Mouse (Mus musculus): ENCODE measurements around the gene Cldn9. TPM values are rescaled to one million over a fixed set of nuclear protein-coding genes. Genes with fewer than 3 reads are reported as not detected.

Cldn9 gene
- not detected for polyA plus RNA-seq (2014; fragmentation: Illumina TruSeq; extraction: RNeasy Lipid Tissue Mini Kit (QIAGEN cat#74804); ENCODE audit: low read depth, low replicate concordance)

DNA sequence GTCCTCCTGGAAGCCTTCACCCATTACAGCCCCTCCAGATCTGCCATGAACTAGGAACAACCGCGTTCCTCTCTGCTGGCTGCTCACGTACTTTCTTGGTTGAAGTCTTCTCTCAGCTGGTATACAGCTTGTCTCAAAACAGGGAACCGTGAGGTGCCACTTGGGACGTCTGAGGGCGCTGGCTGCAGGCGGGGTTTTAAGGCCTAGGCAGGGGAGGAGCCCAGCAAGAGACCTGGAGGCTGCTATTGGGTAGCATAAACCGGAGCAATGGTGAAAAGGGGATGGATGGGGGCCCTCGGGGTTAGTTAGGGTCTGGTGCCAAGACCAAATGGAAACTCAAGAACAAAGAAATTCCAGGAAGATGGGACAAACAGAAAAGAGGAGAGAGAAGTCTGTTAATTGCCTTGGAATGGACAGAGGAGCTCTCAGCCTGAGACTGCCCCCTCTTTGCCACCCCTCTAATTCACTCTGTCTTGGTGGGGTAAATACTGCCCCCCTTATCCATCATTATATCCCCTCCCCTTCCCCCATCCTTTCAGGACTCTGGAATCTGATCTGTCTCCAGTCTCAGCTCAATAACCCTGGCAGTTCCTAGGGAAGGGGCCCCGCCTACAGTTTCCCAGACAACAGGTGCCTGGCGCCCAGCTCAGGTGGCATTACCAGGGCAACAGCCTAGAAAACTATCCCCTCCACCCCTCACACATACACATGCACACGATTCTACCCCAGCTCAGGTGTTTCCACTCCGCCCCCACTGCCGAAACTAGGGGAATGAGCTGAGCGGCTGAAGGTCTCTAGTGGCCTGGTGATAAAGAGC lies at the start of gene Cldn9:
Gene Cldn9 (minus strand): TSS at position 171 of the 817 bp plus-strand sequence.

DNA sequence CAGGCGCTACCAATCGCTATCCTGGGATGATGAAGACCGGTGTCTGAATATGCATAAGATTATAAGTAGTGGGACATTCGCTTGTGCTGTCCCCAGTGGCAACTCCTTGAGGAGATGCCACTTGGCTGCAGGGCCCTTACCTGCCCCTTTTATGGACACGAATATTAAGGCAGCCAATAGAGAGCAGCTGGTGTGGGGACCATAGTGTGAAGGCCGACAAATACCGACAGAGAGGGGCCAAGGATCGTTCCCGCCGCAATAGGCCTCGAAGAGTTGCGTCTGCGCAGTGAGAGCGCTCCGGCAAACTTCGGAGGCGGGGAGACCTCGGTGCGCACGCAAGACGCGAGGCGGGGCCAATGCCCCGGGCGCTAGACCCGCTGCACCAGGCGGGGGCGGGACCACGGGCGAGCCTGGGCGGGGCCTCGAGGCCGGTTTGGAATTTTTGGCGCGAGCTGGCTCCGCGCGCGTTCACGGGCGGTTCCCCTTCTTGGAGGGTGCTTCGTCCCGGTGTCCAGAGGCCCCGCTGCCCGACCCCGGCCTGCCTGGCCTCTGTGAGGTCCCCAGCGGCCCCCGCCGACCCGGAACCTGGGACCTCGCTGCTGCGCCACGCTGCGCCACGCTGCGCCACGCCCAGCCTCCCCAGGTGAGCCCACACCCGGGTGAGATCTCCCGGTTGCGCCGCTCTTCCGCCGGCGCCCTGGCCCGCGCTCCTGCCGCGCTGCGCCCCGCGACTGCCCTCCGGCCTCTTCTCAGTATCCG lies 42.4 kb upstream of the Cldn9 start, which contains the start of gene Pkmyt1:
Gene Pkmyt1 (plus strand): TSS at position 338 of the 759 bp plus-strand sequence.

DNA sequence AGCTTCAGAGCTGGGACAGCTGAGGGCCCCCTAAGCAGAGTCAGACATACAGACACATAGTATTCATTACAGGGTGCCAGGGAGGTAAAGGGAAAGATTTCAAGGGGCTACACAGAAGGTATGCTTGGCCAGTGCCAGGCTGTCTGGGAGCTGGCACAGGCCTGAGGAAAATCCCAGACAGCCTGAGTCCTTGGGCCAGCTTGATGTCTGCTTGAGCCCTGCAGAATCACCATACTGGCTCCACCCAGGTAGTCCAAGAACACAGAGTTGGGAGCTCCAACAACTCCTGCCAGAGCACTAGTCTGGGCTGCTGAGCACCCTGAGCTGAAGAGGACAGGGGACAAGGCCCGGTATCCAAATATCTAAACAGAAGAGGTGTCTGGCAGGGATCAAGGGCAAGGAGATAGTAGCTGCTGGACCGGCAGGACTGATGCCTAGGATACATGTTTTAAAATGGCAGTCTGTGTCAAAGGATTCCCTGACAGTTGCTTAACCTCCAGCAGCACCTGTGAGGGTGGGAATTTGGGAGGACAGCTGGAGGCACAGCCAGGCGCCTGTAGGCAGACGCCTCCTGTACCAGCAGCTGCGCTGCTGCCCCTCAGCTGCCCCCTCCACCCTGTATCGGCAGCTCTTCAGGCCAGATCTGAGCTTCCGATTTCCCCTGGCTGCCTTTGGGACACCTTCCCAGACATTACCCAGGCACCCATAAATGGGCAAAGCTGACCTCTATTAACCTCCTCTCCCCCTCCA lies 38.7 kb upstream of the Cldn9 start, which contains the start of gene 1520401A03Rik:
Gene 1520401A03Rik (minus strand): TSS at position 408 of the 750 bp plus-strand sequence.

DNA sequence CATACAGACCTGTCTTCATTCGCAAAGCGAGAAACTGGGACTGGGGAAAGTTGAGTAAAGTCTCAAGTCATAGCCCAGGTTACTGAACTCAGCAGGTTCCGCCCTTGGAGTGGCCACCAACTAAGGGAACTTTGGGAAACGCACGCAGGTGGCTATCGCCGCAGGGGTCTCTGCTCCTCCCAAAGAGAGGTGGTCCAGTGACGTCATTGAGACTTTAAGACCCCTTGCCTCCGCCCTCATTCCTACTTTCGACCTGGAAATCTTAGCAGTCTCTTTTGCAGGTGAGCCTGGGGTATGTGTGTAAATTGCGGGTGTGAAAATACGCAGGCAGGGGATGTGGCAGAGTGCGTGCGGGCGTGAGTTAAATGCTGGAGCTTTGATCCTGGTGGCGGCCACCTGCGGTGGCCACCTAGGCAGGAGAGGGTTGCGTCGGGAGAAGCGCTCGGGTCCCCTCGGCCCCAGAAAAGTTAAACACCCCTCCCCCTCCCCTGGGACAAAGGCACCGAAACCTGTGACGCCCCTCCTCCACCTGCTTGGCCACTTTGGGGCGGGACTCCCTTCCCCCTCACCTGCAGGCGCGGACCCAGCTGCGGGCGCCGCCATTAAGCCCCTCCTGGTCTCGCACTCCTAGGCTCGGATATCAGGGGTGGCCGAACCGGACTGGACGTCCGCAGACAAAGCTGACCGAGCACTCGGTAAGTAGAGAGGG lies 4.5 kb downstream of the Cldn9 start, which contains the start of gene Cldn6:
Gene Cldn6 (plus strand): TSS at position 123 of the 709 bp plus-strand sequence.

DNA sequence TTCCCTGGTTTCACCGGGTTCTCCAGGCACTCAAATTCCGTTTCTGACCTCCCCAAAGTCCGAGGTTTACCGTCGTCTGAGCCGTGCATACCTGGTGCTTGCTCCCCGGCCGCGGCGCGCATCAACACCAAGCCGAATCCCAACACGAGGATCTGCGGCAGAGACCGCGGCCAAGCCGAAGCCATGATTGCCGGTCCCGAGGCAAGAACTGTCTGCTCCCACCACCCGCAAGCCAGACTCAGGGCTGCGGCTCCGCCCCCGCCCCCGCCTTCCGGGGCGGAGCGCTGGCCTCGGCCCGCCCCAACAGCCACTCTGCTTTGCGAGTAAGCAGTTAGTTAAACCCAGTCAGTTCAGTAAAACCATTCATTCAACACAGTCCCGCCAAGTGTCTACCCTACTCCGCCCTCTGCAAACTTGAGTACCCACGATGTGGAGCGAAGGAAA lies 6.6 kb downstream of the Cldn9 start, which contains the start of gene Tnfrsf12a:
Gene Tnfrsf12a (minus strand): TSS at position 233 of the 444 bp plus-strand sequence.

DNA sequence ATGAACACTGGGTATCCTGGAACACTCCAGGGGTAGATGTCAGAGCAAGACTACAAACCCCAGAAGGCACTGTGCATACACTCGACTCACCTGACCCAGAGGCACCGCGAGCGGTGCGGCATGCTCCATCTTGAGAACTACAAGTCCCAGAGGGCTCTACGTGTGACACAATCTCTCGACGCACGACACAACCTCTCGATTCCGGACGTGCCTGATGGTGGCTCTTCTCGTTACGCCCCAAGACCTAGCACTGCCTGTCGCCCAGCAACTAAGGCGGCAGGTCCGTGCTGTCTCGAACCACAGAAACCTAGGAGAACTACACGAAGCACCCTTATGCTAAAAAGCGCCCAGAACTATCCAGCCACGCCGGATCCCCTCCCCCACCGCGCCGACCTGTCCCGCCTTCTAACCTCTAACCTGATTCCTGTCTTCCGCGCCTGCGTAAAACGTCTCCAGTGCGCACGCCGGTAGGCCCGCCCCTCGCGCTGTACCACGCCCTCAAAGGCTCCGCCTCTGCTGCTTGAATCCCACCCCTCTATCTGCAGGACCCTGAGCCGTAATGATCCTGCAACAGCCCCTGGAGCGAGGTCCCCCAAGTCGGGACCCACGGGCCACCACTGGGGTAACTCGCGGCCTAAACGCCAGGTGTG lies 10.3 kb downstream of the Cldn9 start, which contains the start of the genes Hcfc1r1 and Thoc6:
Gene Hcfc1r1 (plus strand): TSS at position 173 of the 650 bp plus-strand sequence.
Gene Thoc6 (minus strand): TSS at position 459 of the 650 bp plus-strand sequence.

DNA sequence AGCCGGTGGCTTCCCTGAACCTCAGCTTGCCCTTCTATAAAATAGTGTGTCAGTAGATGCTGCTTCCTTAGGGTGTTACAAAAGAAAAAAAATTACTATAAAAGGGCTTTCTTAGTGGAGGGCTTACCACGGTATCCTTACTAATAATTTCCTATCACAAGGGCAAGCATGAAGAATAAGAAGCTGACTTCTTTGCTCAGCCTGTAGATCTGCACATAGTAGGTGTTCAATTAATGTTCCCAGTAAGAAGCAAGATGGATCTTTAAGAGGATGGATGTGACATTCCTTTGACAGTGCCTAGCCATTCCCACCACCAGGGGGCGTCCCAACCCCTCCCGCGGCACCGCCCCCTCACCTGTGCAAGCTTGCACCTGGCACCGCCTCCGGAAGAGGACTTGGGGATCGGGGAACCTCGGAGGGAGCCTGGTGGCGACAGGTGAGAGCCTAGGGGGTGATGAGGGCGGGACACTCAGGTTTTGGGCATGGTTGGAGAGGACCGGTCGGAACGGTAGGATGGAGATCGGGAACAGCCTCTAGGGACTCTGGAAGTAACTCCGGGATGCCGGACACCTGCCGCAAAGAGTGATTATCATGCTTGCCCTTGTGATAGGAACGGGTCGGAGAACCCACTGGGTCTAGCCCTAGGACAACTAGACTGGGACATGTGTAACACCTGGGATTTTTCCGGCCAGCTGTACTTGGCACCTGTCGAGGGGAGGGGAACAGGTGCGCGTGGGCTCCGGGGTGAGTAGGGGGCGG lies 23.5 kb downstream of the Cldn9 start, which contains the start of gene Bicdl2:
Gene Bicdl2 (plus strand): TSS at position 390 of the 759 bp plus-strand sequence.

DNA sequence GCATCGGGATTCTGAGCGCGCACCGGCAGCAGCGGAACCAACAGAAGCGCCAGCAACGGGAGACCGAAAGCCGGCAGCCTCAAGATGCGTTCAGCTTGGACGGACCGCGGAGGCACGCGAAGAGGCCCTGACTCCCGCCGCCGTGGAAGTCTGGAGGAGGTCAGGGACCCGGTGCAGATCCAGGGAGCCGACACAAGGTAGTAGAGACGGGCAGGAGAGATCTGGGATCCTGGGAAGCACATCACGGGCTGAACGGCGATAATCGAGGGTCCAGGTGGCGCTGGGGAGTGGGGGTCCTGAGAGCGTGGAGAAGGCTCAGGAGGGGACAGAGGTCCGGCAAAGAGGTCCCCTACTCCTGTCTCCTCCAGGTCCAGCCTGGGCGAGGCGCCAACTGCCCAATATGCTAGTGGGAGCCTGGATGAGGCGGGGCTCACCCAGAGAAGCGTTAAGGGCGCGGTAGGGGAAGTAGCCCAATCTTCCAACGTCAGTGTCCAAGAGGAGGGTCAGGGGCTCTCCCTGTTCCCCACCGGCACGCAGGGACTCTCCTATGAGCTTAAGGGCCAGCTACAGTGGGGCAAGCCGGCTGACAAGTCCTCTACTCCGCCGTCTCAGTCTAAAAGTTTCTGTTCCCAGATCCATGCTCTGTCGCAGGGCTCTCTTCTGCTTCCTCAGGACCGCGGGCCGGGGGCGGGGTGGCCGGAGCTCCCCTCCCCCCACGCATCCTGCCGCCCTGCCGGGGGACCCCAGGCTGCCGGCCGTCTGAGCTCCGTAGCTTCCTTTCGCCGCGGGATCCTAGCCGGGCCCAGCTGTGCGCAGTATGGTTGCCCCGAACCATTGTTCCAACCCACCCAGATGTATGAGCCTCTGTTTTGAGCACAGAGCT lies 39.0 kb downstream of the Cldn9 start, which contains the start of gene Mmp25:
Gene Mmp25 (minus strand): TSS at position 665 of the 883 bp plus-strand sequence.

Other genes starting within 250 kb of the Cldn9 start
- gene Vmn2r117, start 204.3 kb downstream of the Cldn9 start, polyA plus RNA-seq (2014; fragmentation: Illumina TruSeq; extraction: RNeasy Lipid Tissue Mini Kit (QIAGEN cat#74804); ENCODE audit: low read depth, low replicate concordance), result not detected
- gene Zfp213, start 119.8 kb downstream of the Cldn9 start, polyA plus RNA-seq (2014; fragmentation: Illumina TruSeq; extraction: RNeasy Lipid Tissue Mini Kit (QIAGEN cat#74804); ENCODE audit: low read depth, low replicate concordance), result 0.32 TPM
- not detected for gene Zfp13, start 84.5 kb downstream of the Cldn9 start, polyA plus RNA-seq (2014; fragmentation: Illumina TruSeq; extraction: RNeasy Lipid Tissue Mini Kit (QIAGEN cat#74804); ENCODE audit: low read depth, low replicate concordance)
- gene Zscan10, start 83.2 kb downstream of the Cldn9 start, polyA plus RNA-seq (2014; fragmentation: Illumina TruSeq; extraction: RNeasy Lipid Tissue Mini Kit (QIAGEN cat#74804); ENCODE audit: low read depth, low replicate concordance), result not detected
- gene Mmp25, start 38.7 kb downstream of the Cldn9 start, polyA plus RNA-seq (2014; fragmentation: Illumina TruSeq; extraction: RNeasy Lipid Tissue Mini Kit (QIAGEN cat#74804); ENCODE audit: low read depth, low replicate concordance), result 0.13 TPM
- gene Bicdl2, start 23.5 kb downstream of the Cldn9 start, polyA plus RNA-seq (2014; fragmentation: Illumina TruSeq; extraction: RNeasy Lipid Tissue Mini Kit (QIAGEN cat#74804); ENCODE audit: low read depth, low replicate concordance), result 1.8 TPM
- gene Hcfc1r1, start 10.4 kb downstream of the Cldn9 start, polyA plus RNA-seq (2014; fragmentation: Illumina TruSeq; extraction: RNeasy Lipid Tissue Mini Kit (QIAGEN cat#74804); ENCODE audit: low read depth, low replicate concordance), result 7.9 TPM
- gene Thoc6, start 10.1 kb downstream of the Cldn9 start, polyA plus RNA-seq (2014; fragmentation: Illumina TruSeq; extraction: RNeasy Lipid Tissue Mini Kit (QIAGEN cat#74804); ENCODE audit: low read depth, low replicate concordance), result 1.4 TPM
- gene Tnfrsf12a, start 6.6 kb downstream of the Cldn9 start, polyA plus RNA-seq (2014; fragmentation: Illumina TruSeq; extraction: RNeasy Lipid Tissue Mini Kit (QIAGEN cat#74804); ENCODE audit: low read depth, low replicate concordance), result 0.88 TPM
- gene Cldn6, start 4.8 kb downstream of the Cldn9 start, polyA plus RNA-seq (2014; fragmentation: Illumina TruSeq; extraction: RNeasy Lipid Tissue Mini Kit (QIAGEN cat#74804); ENCODE audit: low read depth, low replicate concordance), result not detected
- gene 1520401A03Rik, start 38.8 kb upstream of the Cldn9 start, polyA plus RNA-seq (2014; fragmentation: Illumina TruSeq; extraction: RNeasy Lipid Tissue Mini Kit (QIAGEN cat#74804); ENCODE audit: low read depth, low replicate concordance), result not detected
- gene Pkmyt1, start 42.3 kb upstream of the Cldn9 start, polyA plus RNA-seq (2014; fragmentation: Illumina TruSeq; extraction: RNeasy Lipid Tissue Mini Kit (QIAGEN cat#74804); ENCODE audit: low read depth, low replicate concordance), result 2.1 TPM
- 20.3 TPM for gene Paqr4, start 56.8 kb upstream of the Cldn9 start, polyA plus RNA-seq (2014; fragmentation: Illumina TruSeq; extraction: RNeasy Lipid Tissue Mini Kit (QIAGEN cat#74804); ENCODE audit: low read depth, low replicate concordance)
- 0.41 TPM for gene Kremen2, start 61.8 kb upstream of the Cldn9 start, polyA plus RNA-seq (2014; fragmentation: Illumina TruSeq; extraction: RNeasy Lipid Tissue Mini Kit (QIAGEN cat#74804); ENCODE audit: low read depth, low replicate concordance)
- gene Flywch1, start 87.6 kb upstream of the Cldn9 start, polyA plus RNA-seq (2014; fragmentation: Illumina TruSeq; extraction: RNeasy Lipid Tissue Mini Kit (QIAGEN cat#74804); ENCODE audit: low read depth, low replicate concordance), result 1.2 TPM
- gene Flywch2, start 102.1 kb upstream of the Cldn9 start, polyA plus RNA-seq (2014; fragmentation: Illumina TruSeq; extraction: RNeasy Lipid Tissue Mini Kit (QIAGEN cat#74804); ENCODE audit: low read depth, low replicate concordance), result 1.5 TPM
- gene Srrm2, start 106.5 kb upstream of the Cldn9 start, polyA plus RNA-seq (2014; fragmentation: Illumina TruSeq; extraction: RNeasy Lipid Tissue Mini Kit (QIAGEN cat#74804); ENCODE audit: low read depth, low replicate concordance), result 275 TPM
- gene Elob, start 145.1 kb upstream of the Cldn9 start, polyA plus RNA-seq (2014; fragmentation: Illumina TruSeq; extraction: RNeasy Lipid Tissue Mini Kit (QIAGEN cat#74804); ENCODE audit: low read depth, low replicate concordance), result 15.1 TPM
- not detected for gene Prss33, start 152.0 kb upstream of the Cldn9 start, polyA plus RNA-seq (2014; fragmentation: Illumina TruSeq; extraction: RNeasy Lipid Tissue Mini Kit (QIAGEN cat#74804); ENCODE audit: low read depth, low replicate concordance)
- 115 TPM for gene Prss32, start 159.8 kb upstream of the Cldn9 start, polyA plus RNA-seq (2014; fragmentation: Illumina TruSeq; extraction: RNeasy Lipid Tissue Mini Kit (QIAGEN cat#74804); ENCODE audit: low read depth, low replicate concordance)
- 1.9 TPM for gene Prss41, start 160.1 kb upstream of the Cldn9 start, polyA plus RNA-seq (2014; fragmentation: Illumina TruSeq; extraction: RNeasy Lipid Tissue Mini Kit (QIAGEN cat#74804); ENCODE audit: low read depth, low replicate concordance)
- gene Prss21, start 184.0 kb upstream of the Cldn9 start, polyA plus RNA-seq (2014; fragmentation: Illumina TruSeq; extraction: RNeasy Lipid Tissue Mini Kit (QIAGEN cat#74804); ENCODE audit: low read depth, low replicate concordance), result not detected
- gene Dcpp1, start 196.8 kb upstream of the Cldn9 start, polyA plus RNA-seq (2014; fragmentation: Illumina TruSeq; extraction: RNeasy Lipid Tissue Mini Kit (QIAGEN cat#74804); ENCODE audit: low read depth, low replicate concordance), result not detected
- gene Dcpp2, start 196.9 kb upstream of the Cldn9 start, polyA plus RNA-seq (2014; fragmentation: Illumina TruSeq; extraction: RNeasy Lipid Tissue Mini Kit (QIAGEN cat#74804); ENCODE audit: low read depth, low replicate concordance), result not detected
- not detected for gene Dcpp3, start 233.4 kb upstream of the Cldn9 start, polyA plus RNA-seq (2014; fragmentation: Illumina TruSeq; extraction: RNeasy Lipid Tissue Mini Kit (QIAGEN cat#74804); ENCODE audit: low read depth, low replicate concordance)